Mouse (Mus musculus) lung, embryonic 14.5 days (tissue): ENCODE measurements around the gene Adgrl3. TPM values are rescaled to one million over a fixed set of nuclear protein-coding genes. Genes with fewer than 3 reads are reported as not detected.
A peak's percentile ranks its signal among the peaks of the same experiment; 100 is the strongest.

Experiments used
- ATAC-seq: fragments of 200-750 bp; cut with Nextera tagmentation; 2 replicates; pipeline ENCODE4 v1.8.0; 2017; ENCODE audit warnings: mild to moderate bottlenecking, moderate TSS enrichment, moderate library complexity; ENCODE audit not compliant: insufficient read depth
- DNase-seq: peaks from one replicate; pipeline ENCODE4 v3.0.0-alpha.2; 2015
- H3K27ac ChIP-seq: fragments of 300-500 bp; sonication (generic); 2 replicates; pipeline ENCODE4 v1.5.1; 2014; ENCODE audit warnings: low read depth, mild to moderate bottlenecking, moderate library complexity
- H3K27me3 ChIP-seq: fragments of 300-500 bp; sonication (generic); 2 replicates; pipeline ENCODE4 v1.6.1; 2014; ENCODE audit warnings: low read length, control low read depth; ENCODE audit not compliant: insufficient read depth
- H3K36me3 ChIP-seq: fragments of 300-500 bp; sonication (generic); 2 replicates; pipeline ENCODE4 v1.6.1; 2014; ENCODE audit warnings: control low read depth; ENCODE audit not compliant: insufficient read depth
- H3K4me1 ChIP-seq: fragments of 300-500 bp; sonication (generic); 2 replicates; pipeline ENCODE4 v1.6.1; 2014; ENCODE audit warnings: antibody characterized with exemption, control low read depth; ENCODE audit not compliant: insufficient read depth
- H3K4me2 ChIP-seq: fragments of 300-500 bp; sonication (generic); 2 replicates; pipeline ENCODE4 v1.6.1; 2014; ENCODE audit warnings: mild to moderate bottlenecking
- H3K4me3 ChIP-seq: fragments of 300-500 bp; sonication (generic); 2 replicates; pipeline ENCODE4 v1.5.1; 2014; ENCODE audit warnings: low read depth, low read length
- H3K9ac ChIP-seq: fragments of 300-500 bp; sonication (generic); 2 replicates; pipeline ENCODE4 v1.6.1; 2014
- H3K9me3 ChIP-seq: fragments of 300-500 bp; sonication (generic); 2 replicates; pipeline ENCODE4 v1.6.1; 2016; ENCODE audit warnings: low read depth, low read length, control low read depth
- CTCF ChIP-seq: IDR thresholded peaks from 2 replicates; pipeline ENCODE4 v1.5.1; 2016; ENCODE audit warnings: antibody characterized with exemption, low read depth
- WGBS: fragments of 180-500 bp; shearing (Covaris S2); extraction: QIAGEN DNeasy Blood & Tissue Kit; methylation state at CpG from one replicate; pipeline ENCODE4 v1.1.7; 2014; 5-methylcytosine and 5-hydroxymethylcytosine counted together
- polyA plus RNA-seq: library from polyadenylated mRNA; unstranded; fragments of >200 nt; fragmentation: Nextera tagmentation; extraction: Ambion mirVana; gene quantifications from 2 replicates; pipeline ENCODE4 v1.2.1, GENCODE M21; 2014

Adgrl3 gene
- polyA plus RNA-seq, 1 experiment from 2014 or later, result 19.6 TPM

DNA sequence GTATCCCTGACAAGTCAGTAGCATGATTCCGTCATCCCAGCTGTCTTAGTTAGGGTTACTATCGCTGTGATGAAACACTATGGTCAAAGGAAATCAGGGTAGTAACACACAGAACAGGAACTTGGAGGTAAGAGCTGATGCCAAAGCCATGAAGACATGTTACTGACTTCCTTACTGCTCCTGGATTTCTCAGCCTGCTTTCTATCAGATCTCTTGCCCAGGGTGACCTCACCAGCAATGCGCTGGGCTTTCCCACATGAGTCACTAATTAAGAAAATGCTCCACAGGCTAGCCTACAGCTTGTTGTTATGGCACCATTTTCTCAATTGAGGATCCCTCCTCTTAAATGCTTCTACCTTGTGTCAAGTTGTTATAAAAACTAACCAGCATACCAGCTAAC, 481.1 kb downstream of the Adgrl3 start:
- DNase-seq (no peak), ATAC-seq (no peak)
- Histone ChIP-seq H3K27me3 (no peaks in the 10 kb centered on the region), H3K4me3 (no peak overlapping the region), H3K9ac (no peak overlapping the region), H3K27ac (no peak overlapping the region), H3K9me3 (no peaks in the 10 kb centered on the region), H3K4me2 (no peak overlapping the region), H3K36me3 (no peaks in the 10 kb centered on the region), H3K4me1 (no peaks in the 10 kb centered on the region)
- no peak for TF ChIP-seq CTCF
- WGBS, result 85% methylated on average over 3 of the region's 3 CpGs

DNA sequence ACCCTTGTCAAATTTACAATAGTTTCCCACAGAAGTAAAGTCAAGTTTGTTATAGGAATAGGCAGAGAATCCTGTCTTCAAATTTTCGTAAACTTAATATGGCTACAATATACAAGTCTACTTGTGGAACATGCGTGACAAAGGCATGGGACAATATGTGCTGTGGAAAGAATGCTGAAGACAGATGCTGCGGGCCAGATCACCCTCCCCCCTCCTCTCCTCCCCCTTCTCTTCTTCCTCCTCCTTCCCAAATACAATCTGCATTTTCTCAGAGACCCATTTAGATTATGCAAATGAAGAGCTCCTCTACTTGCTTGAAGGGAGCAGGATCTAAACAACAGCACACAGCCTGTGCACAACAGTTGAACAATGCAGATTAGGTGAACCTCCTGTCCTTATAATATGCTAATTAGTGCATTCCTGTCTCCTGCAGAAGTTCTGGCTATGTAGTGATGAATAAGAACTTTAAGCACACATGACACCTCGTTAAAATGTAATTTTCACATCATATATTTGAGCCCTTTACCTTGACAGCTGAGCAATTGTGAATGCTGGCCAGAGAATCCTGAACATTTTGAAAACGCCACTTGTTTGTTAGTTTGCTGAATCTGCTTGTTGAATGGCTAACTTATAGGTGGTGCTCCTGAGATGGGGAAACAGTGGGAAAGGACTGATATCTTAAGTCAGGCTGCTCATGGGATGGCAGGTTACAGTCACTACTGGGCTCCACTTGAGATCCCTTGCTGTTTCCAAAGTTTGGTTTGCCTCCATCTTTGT, 499.0 kb downstream of the Adgrl3 start:
- TF ChIP-seq CTCF, result no peak
- ATAC-seq, result peak; percentile 47; the same call in 1 of the 2 replicates
- no peak overlapping the region for H3K9ac ChIP-seq
- no peaks in the 10 kb centered on the region for H3K9me3 ChIP-seq
- peak; percentile 3 for DNase-seq
- H3K27me3 ChIP-seq, result no peaks in the 10 kb centered on the region
- H3K27ac ChIP-seq, result no peak overlapping the region; the same call in 1 of the 2 replicates
- no peak overlapping the region for H3K4me3 ChIP-seq
- peak overlapping the region; percentile 28 for H3K4me2 ChIP-seq
- peaks cover 4% of the 10 kb centered on the region; the same call in 1 of the 2 replicates for H3K4me1 ChIP-seq
- WGBS, result 46% methylated on average over 5 of the region's 5 CpGs
- no peaks in the 10 kb centered on the region for H3K36me3 ChIP-seq

DNA sequence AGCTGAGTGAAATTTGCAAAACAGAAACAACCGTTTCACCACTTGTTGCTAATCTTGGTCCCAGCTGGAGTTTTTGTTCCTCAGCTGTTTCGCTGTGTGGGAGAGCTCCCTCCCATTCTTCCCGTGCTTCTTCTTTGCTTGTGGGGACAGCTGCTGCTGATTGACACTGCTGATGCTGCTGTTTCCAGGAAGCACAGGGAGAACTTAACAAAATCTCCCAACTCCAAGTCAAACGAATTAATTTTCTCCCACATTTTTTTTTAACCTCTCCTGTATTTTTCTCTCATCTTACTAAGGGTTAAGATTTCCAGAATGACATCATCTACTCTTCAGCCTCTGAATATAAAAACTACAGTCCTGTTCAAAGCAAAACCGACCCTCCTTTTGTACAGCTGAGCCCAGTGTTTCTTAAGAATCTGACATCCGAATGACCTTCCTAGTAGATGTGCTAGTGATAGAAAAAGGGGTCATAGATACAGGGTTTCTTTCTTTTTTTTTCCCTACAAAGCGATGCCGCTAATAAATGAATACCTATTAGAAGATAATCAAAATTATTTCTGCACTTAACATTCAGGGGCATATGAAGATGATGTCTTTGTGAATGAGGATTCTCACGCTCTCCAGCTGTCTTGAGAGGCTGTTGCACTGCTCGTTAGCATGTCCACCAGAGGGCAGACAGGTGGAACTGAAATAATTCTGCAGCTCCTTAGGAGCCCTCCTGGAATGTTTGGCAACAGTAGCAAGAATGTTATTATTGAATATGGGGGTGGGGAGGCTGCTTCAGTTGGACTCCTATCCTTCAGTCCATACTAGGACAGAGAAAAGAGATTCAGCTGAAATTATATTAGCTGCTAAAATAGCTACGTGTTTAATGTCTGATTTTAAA, 499.8 kb downstream of the Adgrl3 start:
- H3K9ac ChIP-seq, result no peak overlapping the region
- H3K4me2 ChIP-seq, result peak overlapping the region; percentile 28
- peak; percentile 75 for ATAC-seq
- no peaks in the 10 kb centered on the region for H3K36me3 ChIP-seq
- H3K4me1 ChIP-seq, result peaks cover 4% of the 10 kb centered on the region; the same call in 1 of the 2 replicates
- 14% methylated on average over 11 of the region's 11 CpGs for WGBS
- no peak overlapping the region for H3K4me3 ChIP-seq
- H3K27ac ChIP-seq, result no peak overlapping the region; the same call in 1 of the 2 replicates
- H3K9me3 ChIP-seq, result no peaks in the 10 kb centered on the region
- DNase-seq, result peak; percentile 77
- no peaks in the 10 kb centered on the region for H3K27me3 ChIP-seq
- peak; percentile 73 for TF ChIP-seq CTCF

DNA sequence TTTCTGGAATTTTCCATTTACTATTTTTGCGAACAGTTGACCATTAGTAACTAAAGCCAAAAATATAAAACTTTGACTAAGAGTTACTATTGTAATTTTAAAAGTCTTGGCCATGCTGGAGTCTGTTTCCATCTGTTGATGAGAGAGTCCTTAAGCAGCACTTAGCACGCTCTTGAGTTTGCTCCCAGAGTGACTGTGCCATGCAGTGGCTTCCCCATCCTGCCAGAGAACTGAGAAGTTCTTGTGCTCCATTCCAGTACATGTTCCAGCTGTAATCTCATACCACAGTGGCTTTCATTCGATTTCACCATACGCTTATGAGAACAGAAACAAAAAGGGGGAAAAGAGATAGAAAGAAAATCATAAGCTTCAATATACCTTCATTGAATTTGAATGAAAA, 502.8 kb downstream of the Adgrl3 start:
- DNase-seq (no peak), ATAC-seq (no peak)
- no peak overlapping the region for H3K4me2 ChIP-seq
- H3K27me3 ChIP-seq, result no peaks in the 10 kb centered on the region
- H3K36me3 ChIP-seq, result no peaks in the 10 kb centered on the region
- H3K27ac ChIP-seq, result no peak overlapping the region
- no peak overlapping the region for H3K9ac ChIP-seq
- WGBS, result 74% methylated on average over 4 of the region's 4 CpGs
- no peak for TF ChIP-seq CTCF
- H3K9me3 ChIP-seq, result no peaks in the 10 kb centered on the region
- H3K4me3 ChIP-seq, result no peak overlapping the region
- peaks cover 4% of the 10 kb centered on the region; the same call in 1 of the 2 replicates for H3K4me1 ChIP-seq

DNA sequence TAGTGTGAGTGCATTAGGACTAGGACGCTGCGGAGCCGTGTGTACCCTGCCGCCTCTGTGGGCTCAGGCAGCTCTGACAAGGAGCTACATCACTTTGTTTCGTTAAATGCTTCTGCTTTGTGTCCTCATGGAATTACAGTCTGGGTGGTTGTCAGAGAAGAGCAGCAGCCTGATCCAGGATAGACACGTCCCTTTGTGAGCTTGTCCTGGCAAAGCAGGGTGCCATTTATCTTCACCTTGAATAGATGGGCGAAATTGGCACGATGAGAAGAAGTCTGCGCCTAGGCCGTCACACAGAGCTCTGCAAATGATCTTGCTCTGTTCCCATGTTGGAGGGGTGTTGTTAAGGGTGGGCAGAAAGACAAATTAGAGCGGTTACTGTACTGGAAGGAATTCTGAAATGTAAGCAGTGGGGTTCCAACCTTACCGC, 504.6 kb downstream of the Adgrl3 start:
- TF ChIP-seq CTCF, result no peak
- H3K27ac ChIP-seq, result no peak overlapping the region
- H3K27me3 ChIP-seq, result no peaks in the 10 kb centered on the region
- no peak for ATAC-seq
- H3K4me1 ChIP-seq, result peaks cover 4% of the 10 kb centered on the region; the same call in 1 of the 2 replicates
- no peak overlapping the region for H3K4me3 ChIP-seq
- 88% methylated on average over 12 of the region's 12 CpGs for WGBS
- no peaks in the 10 kb centered on the region for H3K36me3 ChIP-seq
- no peak overlapping the region for H3K9ac ChIP-seq
- H3K4me2 ChIP-seq, result no peak overlapping the region
- no peak for DNase-seq
- no peaks in the 10 kb centered on the region for H3K9me3 ChIP-seq

- DNase-seq, result no peak
- Histone ChIP-seq H3K36me3 (no peaks in the 10 kb centered on the region), H3K9me3 (no peaks in the 10 kb centered on the region), H3K4me3 (no peak overlapping the region), H3K9ac (no peak overlapping the region), H3K4me2 (no peak overlapping the region), H3K27me3 (no peaks in the 10 kb centered on the region), H3K27ac (no peak overlapping the region), H3K4me1 (no peaks in the 10 kb centered on the region)
- WGBS, result 86% methylated on average over 2 of the region's 2 CpGs
- TF ChIP-seq CTCF, result no peak
- no peak for ATAC-seq
Measured at GRCm38 (mm10) chr5:81525326-81525725, 505.4 kb downstream of the Adgrl3 start.

DNA sequence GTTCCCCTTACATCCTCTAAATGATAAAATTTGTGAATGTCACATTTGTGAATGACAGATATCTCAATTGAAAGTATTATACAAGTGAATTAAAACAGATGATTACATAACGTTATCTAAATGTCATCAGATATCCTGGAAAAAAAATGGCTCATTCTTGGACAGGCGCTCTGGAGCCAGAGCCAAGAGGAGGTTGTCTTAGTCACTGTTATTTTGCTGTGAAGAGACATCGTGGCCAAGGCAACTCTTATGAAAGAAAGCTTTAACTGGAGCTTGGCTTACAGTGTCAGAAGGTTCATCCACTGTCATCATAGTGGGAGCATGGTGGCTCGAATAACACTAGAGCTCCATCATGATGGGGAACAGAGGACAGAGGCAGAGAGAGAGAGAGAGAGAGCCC, 511.7 kb downstream of the Adgrl3 start:
- Histone ChIP-seq H3K27me3 (no peaks in the 10 kb centered on the region), H3K4me3 (no peak overlapping the region), H3K9ac (no peak overlapping the region), H3K4me2 (no peak overlapping the region), H3K4me1 (no peaks in the 10 kb centered on the region), H3K27ac (no peak overlapping the region), H3K36me3 (no peaks in the 10 kb centered on the region), H3K9me3 (no peaks in the 10 kb centered on the region)
- WGBS, result 74% methylated on average over 4 of the region's 4 CpGs
- no peak for TF ChIP-seq CTCF
- ATAC-seq, result no peak
- DNase-seq, result no peak
